Mouse (Mus musculus): ENCODE measurements around the gene Ccnjl. TPM values are rescaled to one million over a fixed set of nuclear protein-coding genes. Genes with fewer than 3 reads are reported as not detected.

Gene Ccnjl
- total RNA-seq, 2 experiments from 2014 or later: not detected

GRCm38 (mm10) chr11:43610662-43611033 is 82.1 kb downstream of the Ccnjl start:
- ATAC-seq (replicated peaks; ENCODE audit: low FRiP score, poor library complexity, severe bottlenecking): no peak

- ATAC-seq (replicated peaks; ENCODE audit: low FRiP score, poor library complexity, severe bottlenecking): peak; percentile 67; the same call in 1 of the 2 replicates
Observed at GRCm38 (mm10) chr11:43612834-43613488, 84.4 kb downstream of the Ccnjl start.

- ATAC-seq (replicated peaks; ENCODE audit: low FRiP score, poor library complexity, severe bottlenecking): no peak
Observed at GRCm38 (mm10) chr11:43617924-43618323, 89.3 kb downstream of the Ccnjl start.

- no peak for ATAC-seq (replicated peaks; ENCODE audit: low FRiP score, poor library complexity, severe bottlenecking)
Observed at GRCm38 (mm10) chr11:43618403-43618802, 89.8 kb downstream of the Ccnjl start.

- ATAC-seq (replicated peaks; ENCODE audit: low FRiP score, poor library complexity, severe bottlenecking): no peak
Observed at GRCm38 (mm10) chr11:43621769-43622168, 93.2 kb downstream of the Ccnjl start.

- ATAC-seq (replicated peaks; ENCODE audit: low FRiP score, poor library complexity, severe bottlenecking): no peak
Observed at GRCm38 (mm10) chr11:43624341-43624740, 95.8 kb downstream of the Ccnjl start.

- no peak for ATAC-seq (replicated peaks; ENCODE audit: low FRiP score, poor library complexity, severe bottlenecking)
Observed at GRCm38 (mm10) chr11:43626300-43626926, 97.8 kb downstream of the Ccnjl start.

- ATAC-seq (replicated peaks; ENCODE audit: low FRiP score, poor library complexity, severe bottlenecking): no peak
Observed at GRCm38 (mm10) chr11:43626927-43627645, 98.5 kb downstream of the Ccnjl start.

GRCm38 (mm10) chr11:43631645-43632044 is 103.1 kb downstream of the Ccnjl start:
- no peak for ATAC-seq (replicated peaks; ENCODE audit: low FRiP score, poor library complexity, severe bottlenecking)

GRCm38 (mm10) chr11:43632566-43632965 is 104.0 kb downstream of the Ccnjl start:
- no peak for ATAC-seq (replicated peaks; ENCODE audit: low FRiP score, poor library complexity, severe bottlenecking)

- ATAC-seq (replicated peaks; ENCODE audit: low FRiP score, poor library complexity, severe bottlenecking): no peak
Observed at GRCm38 (mm10) chr11:43633165-43633564, 104.6 kb downstream of the Ccnjl start.

GRCm38 (mm10) chr11:43633658-43634401 is 105.2 kb downstream of the Ccnjl start:
- ATAC-seq (replicated peaks; ENCODE audit: low FRiP score, poor library complexity, severe bottlenecking): no peak

Other genes starting within 250 kb of the Ccnjl start
- 45.7 and 73.5 TPM in 2 replicates for gene Pttg1, start 102.5 kb upstream of the Ccnjl start, total RNA-seq (2015; ENCODE audit: low replicate concordance)
- 24.4 and 27.9 TPM in 2 replicates for gene Pttg1, start 102.5 kb upstream of the Ccnjl start, total RNA-seq (2017; ENCODE audit: low replicate concordance)
- 8.8 and 20.5 TPM in 2 replicates for gene Slu7, start 95.0 kb upstream of the Ccnjl start, total RNA-seq (2015; ENCODE audit: low replicate concordance)
- gene Slu7, start 95.0 kb upstream of the Ccnjl start, total RNA-seq (2017; ENCODE audit: low replicate concordance): 44.4 and 47.6 TPM in 2 replicates
- gene C1qtnf2, start 54.5 kb upstream of the Ccnjl start, total RNA-seq (2015; ENCODE audit: low replicate concordance): not detected in 2 replicates
- gene C1qtnf2, start 54.5 kb upstream of the Ccnjl start, total RNA-seq (2017; ENCODE audit: low replicate concordance): not detected in 2 replicates
- gene 4933415A04Rik, start 58.3 kb downstream of the Ccnjl start, total RNA-seq (2015; ENCODE audit: low replicate concordance): not detected in 2 replicates
- not detected in 2 replicates for gene 4933415A04Rik, start 58.3 kb downstream of the Ccnjl start, total RNA-seq (2017; ENCODE audit: low replicate concordance)
- gene Fabp6, start 72.8 kb downstream of the Ccnjl start, total RNA-seq (2015; ENCODE audit: low replicate concordance): not detected in 2 replicates
- gene Fabp6, start 72.8 kb downstream of the Ccnjl start, total RNA-seq (2017; ENCODE audit: low replicate concordance): not detected in 2 replicates
- gene Pwwp2a, start 153.2 kb downstream of the Ccnjl start, total RNA-seq (2015; ENCODE audit: low replicate concordance): 67.0 and 91.8 TPM in 2 replicates
- 77.2 and 90.6 TPM in 2 replicates for gene Pwwp2a, start 153.2 kb downstream of the Ccnjl start, total RNA-seq (2017; ENCODE audit: low replicate concordance)
- 15.5 and 41.4 TPM in 2 replicates for gene Ttc1, start 219.2 kb downstream of the Ccnjl start, total RNA-seq (2015; ENCODE audit: low replicate concordance)
- 11.3 and 23.1 TPM in 2 replicates for gene Ttc1, start 219.2 kb downstream of the Ccnjl start, total RNA-seq (2017; ENCODE audit: low replicate concordance)

Measured in erythroid progenitor cell, adult 5-6 weeks (primary cell).